Mouse (Mus musculus) liver, postnatal 0 days (tissue): Measurements from ENCODE around the gene Scaf4.

Experiments used
- CTCF ChIP-seq: sonication (generic); IDR thresholded peaks from 2 replicates; pipeline ENCODE4 v1.5.1; 2016; ENCODE audit warnings: antibody characterized with exemption, low read depth
- EP300 ChIP-seq: IDR thresholded peaks from 2 replicates; pipeline ENCODE4 v1.6.1; 2016; ENCODE audit warnings: antibody characterized with exemption, low read depth, mild to moderate bottlenecking

- TF ChIP-seq CTCF (no peak), EP300 (no peak)
Measured at GRCm38 (mm10) chr16:90298426-90299300, 14.4 kb upstream of the Scaf4 start.
